Mouse (Mus musculus) limb, embryonic 14.5 days (tissue): ENCODE results near the gene Map7d1. TPM values are rescaled to one million over a fixed set of nuclear protein-coding genes. Genes with fewer than 3 reads are reported as not detected.

Source experiments
- ATAC-seq: fragments of 200-750 bp; cut with Nextera tagmentation; 2 replicates; pipeline ENCODE4 v1.8.0; 2017; ENCODE audit warnings: low read depth, moderate number of reproducible peaks, moderate TSS enrichment; ENCODE audit not compliant: low FRiP score
- DNase-seq: peaks from one replicate; pipeline ENCODE4 v3.0.0-alpha.2; 2015; ENCODE audit warnings: low spot score
- H3K27ac ChIP-seq: fragments of 300-500 bp; sonication (generic); replicated peaks from 2 replicates; pipeline ENCODE4 v1.5.1; 2014; ENCODE audit warnings: low read depth, mild to moderate bottlenecking, low read length, moderate library complexity, mixed read lengths
- H3K27me3 ChIP-seq: fragments of 300-500 bp; sonication (generic); 2 replicates; pipeline ENCODE4 v1.6.1; 2014; ENCODE audit warnings: low read length, mixed read lengths; ENCODE audit not compliant: control insufficient read depth, insufficient read depth
- H3K36me3 ChIP-seq: fragments of 300-500 bp; sonication (generic); 2 replicates; pipeline ENCODE4 v1.6.1; 2014; ENCODE audit warnings: mild to moderate bottlenecking, low read length, moderate library complexity, mixed read lengths; ENCODE audit not compliant: control insufficient read depth, insufficient read depth
- H3K4me1 ChIP-seq: fragments of 300-500 bp; sonication (generic); 2 replicates; pipeline ENCODE4 v1.6.1; 2014; ENCODE audit warnings: antibody characterized with exemption, low read length, mixed read lengths; ENCODE audit not compliant: control insufficient read depth, insufficient read depth
- H3K4me2 ChIP-seq: fragments of 300-500 bp; sonication (generic); replicated peaks from 2 replicates; pipeline ENCODE4 v1.6.1; 2014; ENCODE audit warnings: low read depth, mild to moderate bottlenecking, low read length, moderate library complexity; ENCODE audit not compliant: severe bottlenecking
- H3K4me3 ChIP-seq: fragments of 300-500 bp; sonication (generic); replicated peaks from 2 replicates; pipeline ENCODE4 v1.5.1; 2014; ENCODE audit warnings: low read length
- H3K9ac ChIP-seq: fragments of 300-500 bp; sonication (generic); 2 replicates; pipeline ENCODE4 v1.6.1; 2014; ENCODE audit warnings: mild to moderate bottlenecking, low read depth, low read length, moderate library complexity; ENCODE audit not compliant: severe bottlenecking
- H3K9me3 ChIP-seq: fragments of 300-500 bp; sonication (generic); 2 replicates; pipeline ENCODE4 v1.6.1; 2016; ENCODE audit warnings: low read length; ENCODE audit not compliant: control insufficient read depth
- POLR2A ChIP-seq: fragments of 200-500 bp; IDR thresholded peaks from 2 replicates; pipeline ENCODE4 v1.8.0; 2012; ENCODE audit warnings: inconsistent platforms, mild to moderate bottlenecking, moderate library complexity, borderline replicate concordance; ENCODE audit not compliant: insufficient read depth, insufficient read length; ENCODE audit errors: extremely low read depth
- WGBS: fragments of 180-500 bp; shearing (Covaris S2); extraction: QIAGEN DNeasy Blood & Tissue Kit; methylation state at CpG from one replicate; pipeline ENCODE4 v1.1.7; 2014; 5-methylcytosine and 5-hydroxymethylcytosine counted together
- polyA plus RNA-seq, 2 experiments: library from polyadenylated mRNA; depleted of rRNA in 1 of 2; stranded (reverse) in 1 of 2; unstranded in 1 of 2; fragments of >200 nt; fragmentation: Nextera tagmentation in 1 of 2; extraction: Ambion mirVana in 1 of 2; gene quantifications; 2 replicates each; pipeline versions ENCODE4 v1.2.1 to v1.2.3; 2012 to 2014

Map7d1 gene
- polyA plus RNA-seq, 2 experiments = 58.3 to 113 TPM

GRCm38 (mm10) chr4:126205386-126205785, 50.8 kb downstream of the Map7d1 start:
- no peaks in the 10 kb centered on the region for H3K27me3 ChIP-seq
- 50% methylated on average over 1 of the region's 1 CpGs for WGBS
- no peak overlapping the region for H3K27ac ChIP-seq
- no peak for ATAC-seq
- no peaks in the 10 kb centered on the region for H3K9me3 ChIP-seq
- H3K9ac ChIP-seq = no peak overlapping the region
- peaks cover 24% of the 10 kb centered on the region for H3K4me1 ChIP-seq
- no peak overlapping the region for H3K4me3 ChIP-seq
- no peak for TF ChIP-seq POLR2A
- no peak overlapping the region for H3K4me2 ChIP-seq
- H3K36me3 ChIP-seq = 0 out of 2 replicates have a peak, but pooled peaks cover 5% of the 10 kb centered on the region
- DNase-seq = no peak

- H3K4me2 ChIP-seq = no peak overlapping the region
- 0 out of 2 replicates have a peak, but pooled peaks cover 6% of the 10 kb centered on the region for H3K36me3 ChIP-seq
- ATAC-seq (no peak), DNase-seq (no peak)
- peaks cover 30% of the 10 kb centered on the region for H3K4me1 ChIP-seq
- H3K27me3 ChIP-seq = no peaks in the 10 kb centered on the region
- no peaks in the 10 kb centered on the region for H3K9me3 ChIP-seq
- TF ChIP-seq POLR2A = no peak
- 77% methylated on average over 12 of the region's 12 CpGs for WGBS
- H3K4me3 ChIP-seq = no peak overlapping the region
- peak overlapping the region; percentile 93; the same call in 1 of the 2 replicates for H3K27ac ChIP-seq
- H3K9ac ChIP-seq = no peak overlapping the region
Measured at GRCm38 (mm10) chr4:126204661-126205230, 51.4 kb downstream of the Map7d1 start.

GRCm38 (mm10) chr4:126204016-126204415, 52.1 kb downstream of the Map7d1 start:
- Histone ChIP-seq H3K4me1 (peaks cover 34% of the 10 kb centered on the region), H3K4me3 (peak overlapping the region; percentile 77; the same call in 1 of the 2 replicates), H3K4me2 (peak overlapping the region; percentile 54), H3K27me3 (no peaks in the 10 kb centered on the region), H3K9me3 (no peaks in the 10 kb centered on the region), H3K36me3 (peaks cover 7% of the 10 kb centered on the region; the same call in 1 of the 2 replicates), H3K9ac (no peak overlapping the region), H3K27ac (peak overlapping the region; percentile 93)
- peak; percentile 62 for DNase-seq
- no peak for ATAC-seq
- no peak for TF ChIP-seq POLR2A
- 56% methylated on average over 8 of the region's 8 CpGs for WGBS

- peaks cover 9% of the 10 kb centered on the region; the same call in 1 of the 2 replicates for H3K36me3 ChIP-seq
- H3K4me3 ChIP-seq = peak overlapping the region; percentile 77
- peak overlapping the region; percentile 54 for H3K4me2 ChIP-seq
- peaks cover 37% of the 10 kb centered on the region for H3K4me1 ChIP-seq
- 46% methylated on average over 10 of the region's 10 CpGs for WGBS
- peak overlapping the region; percentile 93 for H3K27ac ChIP-seq
- ATAC-seq (no peak), DNase-seq (no peak)
- no peak for TF ChIP-seq POLR2A
- no peaks in the 10 kb centered on the region for H3K9me3 ChIP-seq
- H3K27me3 ChIP-seq = no peaks in the 10 kb centered on the region
- H3K9ac ChIP-seq = peak overlapping the region; percentile 53
Measured at GRCm38 (mm10) chr4:126203336-126203895, 52.7 kb downstream of the Map7d1 start.

- under 1% methylated on average over 70 of the region's 75 CpGs for WGBS
- peak within 1 kb of the TSS; percentile 60 for H3K4me2 ChIP-seq
- DNase-seq (peak; percentile 98), ATAC-seq (peak; percentile 98)
- H3K27me3 ChIP-seq = no peaks in the 10 kb centered on the region
- peak within 1 kb of the TSS; percentile 77 for H3K4me3 ChIP-seq
- peaks cover 37% of the 10 kb centered on the region for H3K4me1 ChIP-seq
- no peaks in the 10 kb centered on the region for H3K9me3 ChIP-seq
- peaks cover 10% of the 10 kb centered on the region; the same call in 1 of the 2 replicates for H3K36me3 ChIP-seq
- peak within 1 kb of the TSS; percentile 96 for H3K9ac ChIP-seq
- peak within 1 kb of the TSS; percentile 99 for H3K27ac ChIP-seq
- peak; percentile 59; the same call in 1 of the 2 replicates for TF ChIP-seq POLR2A
Measured at GRCm38 (mm10) chr4:126202303-126203181, 53.6 kb downstream of the Map7d1 start, which contains the start of gene Thrap3. Thrap3 (minus strand) TSS chr4:126202760.
